Comparison of ENCODE assay signal across 8 mouse cellular contexts in genomic region chr6:70790852-70791761, GRCm38 (mm10). TPM values are rescaled to one million over a fixed set of nuclear protein-coding genes. Genes with fewer than 3 reads are reported as not detected.
DNase-seq lines count a peak whose midpoint lies in the region; ATAC-seq and TF ChIP-seq lines count a peak whose summit lies in the region.

No protein-coding gene starts in this region.

- H3K4me2 ChIP-seq in forebrain, embryonic 11.5 days (ENCODE audit: low read depth, low read length, severe bottlenecking): peak overlapping the region; percentile 67
- peak overlapping the region; percentile 67 for H3K4me2 ChIP-seq in intestine, embryonic 16.5 days (ENCODE audit: low read depth, low read length)
- peak overlapping the region; percentile 60 for H3K4me2 ChIP-seq in stomach, embryonic 14.5 days (replicated peaks; ENCODE audit: low read depth, low read length)

- intact Hi-C loops in left cerebral cortex, adult 2 months (cut with DNase I): no loop called here
- intact Hi-C loops in left cerebral cortex, postnatal 4 days (cut with DNase I): no loop called here

- peak; percentile 4; the same call in 1 of the 2 replicates for ATAC-seq in forebrain, embryonic 11.5 days (replicated peaks; ENCODE audit: low FRiP score)
- ATAC-seq in intestine, embryonic 16.5 days: peak; percentile 30
- ATAC-seq in stomach, embryonic 14.5 days (ENCODE audit: insufficient number of reproducible peaks, insufficient read depth, low FRiP score, low read depth): peak; percentile 11

- no peaks in the 10 kb centered on the region for H3K27me3 ChIP-seq in forebrain, embryonic 11.5 days (ENCODE audit: control insufficient read depth, insufficient read depth, low read length)
- no peaks in the 10 kb centered on the region for H3K27me3 ChIP-seq in intestine, embryonic 16.5 days (replicated peaks; ENCODE audit: control insufficient read depth, insufficient read depth, low read length)
- H3K27me3 ChIP-seq in stomach, embryonic 14.5 days (ENCODE audit: control insufficient read depth, insufficient read depth, low read length): no peaks in the 10 kb centered on the region

- H3K4me1 ChIP-seq in forebrain, embryonic 11.5 days (replicated peaks; ENCODE audit: control insufficient read depth, insufficient read depth, low read length): no peaks in the 10 kb centered on the region; the same call in 1 of the 2 replicates
- peaks cover 31% of the 10 kb centered on the region for H3K4me1 ChIP-seq in intestine, embryonic 16.5 days (ENCODE audit: control insufficient read depth, insufficient read depth, low read length)
- peaks cover 21% of the 10 kb centered on the region; the same call in 1 of the 2 replicates for H3K4me1 ChIP-seq in stomach, embryonic 14.5 days (ENCODE audit: control insufficient read depth, insufficient read depth, low read length)

- DNase-seq in left cerebral cortex, adult 2 months (ENCODE audit: extremely low spot score in 1 of 2, low spot score in 2 of 2): no peak
- DNase-seq in left cerebral cortex, postnatal 4 days: no peak
- DNase-seq in ZHBTc4 (ENCODE audit: low read depth, low spot score): peak; percentile 53
- DNase-seq in forebrain, embryonic 11.5 days (ENCODE audit: low spot score): no peak
- peak; percentile 41 for DNase-seq in lung, postnatal 14 days
- no peak for DNase-seq in left cerebral cortex, adult 8-10 months (ENCODE audit: low spot score in 2 of 2)

- H3K27ac ChIP-seq in left cerebral cortex, adult 2 months: peak overlapping the region; percentile 70
- no peak overlapping the region for H3K27ac ChIP-seq in forebrain, embryonic 11.5 days (ENCODE audit: low read depth, low read length)
- H3K27ac ChIP-seq in intestine, embryonic 16.5 days (ENCODE audit: low read length): peak overlapping the region; percentile 83
- H3K27ac ChIP-seq in stomach, embryonic 14.5 days (ENCODE audit: low read length): peak overlapping the region; percentile 71; the same call in 1 of the 2 replicates

- peak overlapping the region; percentile 71 for H3K9ac ChIP-seq in forebrain, embryonic 11.5 days (ENCODE audit: low read length)
- peak overlapping the region; percentile 81 for H3K9ac ChIP-seq in intestine, embryonic 16.5 days (ENCODE audit: low read depth, low read length)
- peak overlapping the region; percentile 28 for H3K9ac ChIP-seq in stomach, embryonic 14.5 days (replicated peaks; ENCODE audit: low read depth, low read length)

- WGBS in forebrain, embryonic 11.5 days: 6% methylated on average over 18 of the region's 18 CpGs
- WGBS in intestine, embryonic 16.5 days: 3% methylated on average over 18 of the region's 18 CpGs
- WGBS in stomach, embryonic 14.5 days: 6% methylated on average over 18 of the region's 18 CpGs

- no peaks in the 10 kb centered on the region for H3K36me3 ChIP-seq in forebrain, embryonic 11.5 days (ENCODE audit: control insufficient read depth, insufficient read depth, low read length)
- H3K36me3 ChIP-seq in intestine, embryonic 16.5 days (ENCODE audit: control insufficient read depth, insufficient read depth, low read length): 0 out of 2 replicates have a peak, but pooled peaks cover 2% of the 10 kb centered on the region
- no peaks in the 10 kb centered on the region for H3K36me3 ChIP-seq in stomach, embryonic 14.5 days (ENCODE audit: control insufficient read depth, insufficient read depth, low read length)

- no peaks in the 10 kb centered on the region for H3K9me3 ChIP-seq in forebrain, embryonic 11.5 days (ENCODE audit: control insufficient read depth, low read length)
- no peaks in the 10 kb centered on the region for H3K9me3 ChIP-seq in intestine, embryonic 16.5 days (ENCODE audit: control insufficient read depth, low read length)
- no peaks in the 10 kb centered on the region for H3K9me3 ChIP-seq in stomach, embryonic 14.5 days (ENCODE audit: control insufficient read depth, low read depth, low read length)

- H3K4me3 ChIP-seq in left cerebral cortex, adult 2 months: peak overlapping the region; percentile 96
- peak overlapping the region; percentile 65 for H3K4me3 ChIP-seq in forebrain, embryonic 11.5 days (ENCODE audit: low read depth, low read length)
- H3K4me3 ChIP-seq in intestine, embryonic 16.5 days (ENCODE audit: low read length): peak overlapping the region; percentile 73
- peak overlapping the region; percentile 54 for H3K4me3 ChIP-seq in stomach, embryonic 14.5 days (ENCODE audit: low read depth, low read length)

- no peak for TF ChIP-seq CTCF in left cerebral cortex, adult 2 months (IDR thresholded peaks at IDR 0.05)

RNA-seq across cellular contexts. Expression of gene Rpia, which starts 0.9 kb away (rescaled TPM):
- 10 to 100 TPM; 13.1 to 14.0 TPM for total RNA-seq in left cerebral cortex, adult 2 months (2021)
- 10 to 100 TPM; 16.1 to 19.0 TPM for total RNA-seq in left cerebral cortex, postnatal 4 days (2021)
- polyA plus RNA-seq in forebrain, embryonic 11.5 days (2014; fragmentation: Nextera tagmentation; extraction: Ambion mirVana): 2.0 and 3.3 TPM in 2 replicates
- polyA plus RNA-seq in intestine, embryonic 16.5 days (2015; fragmentation: Nextera tagmentation; extraction: Ambion mirVana): 4.1 and 4.7 TPM in 2 replicates
- 4.5 and 4.8 TPM in 2 replicates for polyA plus RNA-seq in stomach, embryonic 14.5 days (2014; fragmentation: Nextera tagmentation; extraction: Ambion mirVana)
- 10 to 100 TPM; 11.5 to 16.0 (median 14.0) TPM for total RNA-seq in left cerebral cortex, adult 8-10 months (2022)

RNA-seq across cellular contexts. Expression of gene Eif2ak3, which starts 53.2 kb away (rescaled TPM):
- total RNA-seq in left cerebral cortex, adult 2 months (2021): 10 to 100 TPM; 25.3 to 28.6 TPM
- total RNA-seq in left cerebral cortex, postnatal 4 days (2021): 10 to 100 TPM; 20.1 to 21.1 TPM
- 9.8 and 11.0 TPM in 2 replicates for polyA plus RNA-seq in forebrain, embryonic 11.5 days (2014; fragmentation: Nextera tagmentation; extraction: Ambion mirVana)
- 6.6 and 9.8 TPM in 2 replicates for polyA plus RNA-seq in intestine, embryonic 16.5 days (2015; fragmentation: Nextera tagmentation; extraction: Ambion mirVana)
- 10.2 and 12.5 TPM in 2 replicates for polyA plus RNA-seq in stomach, embryonic 14.5 days (2014; fragmentation: Nextera tagmentation; extraction: Ambion mirVana)
- 10 to 100 TPM; 24.4 to 27.0 (median 25.8) TPM for total RNA-seq in left cerebral cortex, adult 8-10 months (2022)

Comparison
In these comparisons a context has a peak if more than half of its experiments do, and no peak if none do; other contexts are left out.
1. DNase-seq: peak in ZHBTc4 (single experiment) and lung, postnatal 14 days (single experiment); none in left cerebral cortex, adult 2 months (0 of 2), left cerebral cortex, postnatal 4 days (single experiment), forebrain, embryonic 11.5 days (single experiment) and left cerebral cortex, adult 8-10 months (0 of 2).
2. H3K9ac ChIP-seq: peak in every context shown above with its lines; median percentile 81 in intestine, embryonic 16.5 days; 71 in forebrain, embryonic 11.5 days; 28 in stomach, embryonic 14.5 days.
3. Peak in every context shown above with its lines, with median percentiles within 50 percentile points of each other: H3K4me3 ChIP-seq, ATAC-seq and H3K4me2 ChIP-seq.